Mouse (Mus musculus) thymus, postnatal 14 days (tissue): ENCODE results near the gene Col18a1.
"Not testable (repeated sequence)": the region's sequence is repeated elsewhere in the genome, so short reads cannot be mapped to it uniquely, and the experiment has no call there.

Experiments used
- DNase-seq: peaks from one replicate; pipeline ENCODE4 v3.0.0; 2021

Col18a1 gene

DNA sequence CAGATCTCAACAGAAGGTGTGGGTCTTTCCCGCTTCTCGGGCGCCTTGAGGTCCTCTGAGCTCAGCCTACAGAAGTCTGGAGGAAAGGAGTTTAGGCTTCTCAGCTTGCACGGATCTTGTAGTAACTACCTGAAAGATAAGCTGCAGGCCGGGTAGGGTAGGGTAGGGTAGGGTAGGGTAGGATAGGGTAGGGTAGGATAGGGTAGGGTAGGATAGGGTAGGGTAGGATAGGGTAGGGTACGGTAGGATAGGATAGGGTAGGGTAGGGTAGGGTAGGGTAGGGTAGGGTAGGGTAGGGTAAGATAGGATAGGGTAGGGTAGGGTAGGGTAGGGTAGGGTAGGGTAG lies 31.6 kb downstream of the Col18a1 start:
- DNase-seq: not testable (repeated sequence)

DNA sequence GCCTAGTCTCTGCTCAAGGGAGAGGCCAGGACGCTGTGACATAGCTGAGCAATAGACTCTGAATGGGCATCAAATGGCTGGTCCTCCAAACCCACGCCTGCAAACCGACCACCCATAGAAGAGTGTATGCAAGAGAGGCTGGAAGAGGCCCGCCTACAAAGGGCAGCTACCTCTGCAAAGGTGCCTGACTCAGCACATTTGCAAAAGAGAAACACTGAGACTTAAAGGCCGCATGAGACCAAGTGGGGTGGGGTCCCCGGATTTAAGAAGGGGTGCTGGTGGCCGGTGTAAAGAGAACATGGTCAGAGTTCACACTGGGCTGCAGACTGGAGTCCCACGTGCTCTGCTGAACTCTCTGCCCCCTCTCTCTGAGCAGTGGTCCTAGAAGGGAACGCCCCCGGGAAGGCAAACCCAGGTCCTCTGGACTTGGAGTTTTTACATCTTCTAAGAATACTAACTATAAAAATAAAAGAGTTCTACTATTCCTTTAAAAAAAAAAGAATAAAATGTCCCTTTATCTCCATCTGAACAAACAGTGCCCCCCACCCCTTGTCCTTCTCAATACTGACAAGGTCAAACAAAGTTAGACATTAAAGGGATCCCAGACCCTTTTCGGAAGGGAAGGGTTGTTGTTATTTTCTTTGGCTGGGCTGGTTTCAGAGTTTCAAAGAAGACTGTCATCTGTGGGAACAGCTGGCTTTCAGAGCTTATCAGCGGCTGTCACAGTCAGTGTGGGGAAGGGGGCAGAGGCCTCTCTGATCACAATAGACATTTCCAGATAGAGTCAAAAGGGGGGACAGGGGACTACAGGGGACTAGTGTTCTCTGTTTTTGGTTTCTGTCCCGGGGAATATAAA lies 32.2 kb downstream of the Col18a1 start:
- DNase-seq: no peak

DNA sequence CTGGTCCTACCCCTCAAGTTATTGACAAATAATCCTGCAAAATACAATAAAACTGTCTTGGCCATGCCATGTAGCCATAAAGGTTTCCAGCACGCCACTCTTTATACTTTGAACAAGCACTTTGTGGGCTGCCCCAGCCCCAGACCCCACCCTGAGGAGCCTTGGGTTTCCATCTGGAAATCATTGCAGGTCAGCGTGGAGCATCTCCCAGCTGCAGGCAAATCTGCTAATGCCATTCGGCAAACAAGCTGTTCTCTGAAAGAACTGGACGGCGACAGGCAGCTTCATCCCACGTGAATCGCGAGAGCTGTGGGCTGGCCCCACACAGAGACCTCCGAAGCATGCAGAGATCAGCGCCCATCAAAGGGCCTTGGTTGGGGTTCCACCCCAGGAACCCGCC lies 34.2 kb downstream of the Col18a1 start:
- DNase-seq: no peak

DNA sequence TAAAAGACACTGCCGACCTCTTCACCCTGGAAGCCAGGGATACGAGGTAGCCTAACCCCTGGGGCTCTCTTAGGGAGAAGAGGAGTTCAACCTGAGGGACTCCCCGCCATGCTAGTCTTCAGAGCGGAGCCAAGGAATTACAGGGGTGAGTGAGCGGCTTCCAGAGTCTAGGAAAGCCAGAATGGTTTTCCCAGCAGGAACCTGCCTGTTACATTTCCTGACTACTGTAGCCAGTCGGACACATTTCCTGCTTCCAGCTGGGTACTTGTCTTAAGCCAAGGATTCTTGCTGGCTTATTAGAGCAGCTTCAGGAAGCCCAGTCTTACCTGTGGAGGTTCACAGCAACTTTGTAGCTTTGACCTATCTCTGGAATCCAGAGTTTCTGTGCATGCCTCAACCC lies 34.8 kb downstream of the Col18a1 start:
- no peak for DNase-seq

DNA sequence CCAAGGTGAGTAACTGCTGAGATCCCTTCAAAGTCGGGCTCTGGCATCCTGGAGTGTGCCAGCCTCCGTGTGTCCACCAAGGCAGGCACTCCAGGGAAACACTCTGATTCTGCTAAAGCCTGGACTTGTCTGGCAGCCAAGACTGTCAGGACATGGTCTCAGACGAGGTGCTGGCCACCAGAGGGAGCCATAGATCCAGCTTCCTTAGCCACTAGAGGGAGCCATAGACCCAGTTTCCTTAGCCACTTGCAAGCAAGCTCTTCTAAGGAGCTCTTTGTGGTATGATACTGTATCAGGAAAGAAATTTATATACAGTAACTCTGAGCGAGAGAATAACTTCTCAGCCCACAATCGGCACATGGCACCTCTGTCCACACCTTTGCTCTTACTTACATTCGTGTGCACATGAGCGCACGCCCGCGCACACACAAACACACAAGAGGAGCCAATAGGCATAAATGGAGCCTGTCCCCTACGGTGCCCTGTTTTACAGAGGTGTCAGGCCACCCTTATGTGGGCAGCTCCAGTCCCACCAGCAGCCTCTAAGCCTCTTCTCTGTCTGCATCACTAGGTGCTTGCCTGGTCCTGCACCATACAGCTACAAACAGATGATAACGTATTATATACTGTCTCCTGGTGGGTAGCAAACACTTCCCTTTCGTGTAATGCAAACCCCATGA lies 35.6 kb downstream of the Col18a1 start:
- DNase-seq: peak; percentile 83

DNA sequence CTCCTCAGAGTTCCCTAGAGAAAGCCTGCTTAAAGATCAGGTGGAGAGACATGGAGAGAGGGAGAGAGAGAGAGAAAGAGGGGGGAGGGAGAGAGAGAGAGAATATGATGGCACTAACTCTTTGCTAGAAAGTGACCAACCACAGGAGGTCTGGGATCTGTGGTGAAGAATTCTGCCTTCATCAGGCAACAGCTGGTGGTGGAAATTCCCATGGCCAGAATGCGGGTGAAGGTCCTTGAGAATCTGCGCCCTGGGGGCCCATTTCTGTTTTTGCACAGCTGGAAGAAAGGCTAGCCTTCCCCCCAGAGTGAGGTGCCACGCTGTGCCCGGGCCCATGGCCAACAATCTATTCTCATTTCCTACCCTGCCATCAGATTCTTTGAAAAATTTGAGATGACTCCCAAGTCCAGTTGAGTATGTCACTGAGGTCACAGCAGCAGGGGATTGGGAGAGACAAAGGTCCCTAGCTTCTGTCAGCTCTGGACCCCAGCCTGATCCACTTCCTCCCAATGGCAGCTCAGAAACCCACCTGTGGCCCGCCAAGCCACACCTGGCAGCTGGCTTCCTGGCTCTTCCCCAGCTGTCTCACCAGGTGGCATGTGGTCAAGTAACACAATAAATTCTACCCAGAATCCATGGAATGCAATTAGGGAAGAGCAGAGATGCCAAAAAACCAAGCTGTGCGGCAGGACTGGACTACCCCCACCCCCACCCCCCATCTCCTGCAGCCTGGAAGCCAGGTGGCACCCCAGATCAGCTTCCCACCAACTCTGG lies 36.5 kb downstream of the Col18a1 start:
- no peak for DNase-seq

DNA sequence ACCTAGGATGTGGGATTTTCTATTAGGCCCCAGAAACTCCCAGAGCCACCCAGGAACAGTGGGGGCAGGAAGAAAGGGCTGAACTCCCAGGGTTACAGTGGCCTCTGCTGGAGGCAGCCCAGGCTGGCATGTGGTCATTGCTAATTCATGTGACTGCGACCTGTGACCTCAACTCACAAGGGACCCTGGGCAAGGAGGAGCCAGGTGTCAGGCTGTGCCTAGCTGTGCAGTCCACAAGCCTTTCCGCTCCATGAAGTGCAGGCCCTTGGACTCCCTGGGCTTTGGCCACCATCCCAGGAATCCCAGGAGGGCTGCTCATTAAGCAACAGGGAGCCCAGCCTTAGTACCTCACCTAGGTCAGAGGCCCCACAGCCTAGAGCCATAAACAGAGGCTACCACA lies 38.4 kb downstream of the Col18a1 start:
- DNase-seq: no peak

DNA sequence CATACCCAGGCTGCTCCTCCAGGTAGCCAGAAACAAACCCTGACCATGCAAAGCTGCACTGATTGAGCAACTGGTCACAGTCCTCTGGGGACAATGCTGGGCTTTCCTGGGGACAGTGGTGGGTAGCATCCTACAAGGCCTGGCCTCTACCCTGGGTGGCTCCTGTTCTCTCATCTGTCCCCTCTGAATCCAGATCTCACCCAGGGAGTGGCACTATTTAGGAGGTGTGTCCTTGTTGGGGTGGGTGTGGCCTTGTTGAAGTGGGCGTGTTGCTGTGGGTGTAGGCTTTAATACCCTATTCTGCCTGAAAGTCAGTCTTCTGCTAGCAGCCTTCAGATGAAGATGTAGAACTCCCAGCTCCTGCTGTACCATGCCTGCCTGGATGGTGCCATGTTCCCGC lies 39.8 kb downstream of the Col18a1 start:
- DNase-seq: no peak

DNA sequence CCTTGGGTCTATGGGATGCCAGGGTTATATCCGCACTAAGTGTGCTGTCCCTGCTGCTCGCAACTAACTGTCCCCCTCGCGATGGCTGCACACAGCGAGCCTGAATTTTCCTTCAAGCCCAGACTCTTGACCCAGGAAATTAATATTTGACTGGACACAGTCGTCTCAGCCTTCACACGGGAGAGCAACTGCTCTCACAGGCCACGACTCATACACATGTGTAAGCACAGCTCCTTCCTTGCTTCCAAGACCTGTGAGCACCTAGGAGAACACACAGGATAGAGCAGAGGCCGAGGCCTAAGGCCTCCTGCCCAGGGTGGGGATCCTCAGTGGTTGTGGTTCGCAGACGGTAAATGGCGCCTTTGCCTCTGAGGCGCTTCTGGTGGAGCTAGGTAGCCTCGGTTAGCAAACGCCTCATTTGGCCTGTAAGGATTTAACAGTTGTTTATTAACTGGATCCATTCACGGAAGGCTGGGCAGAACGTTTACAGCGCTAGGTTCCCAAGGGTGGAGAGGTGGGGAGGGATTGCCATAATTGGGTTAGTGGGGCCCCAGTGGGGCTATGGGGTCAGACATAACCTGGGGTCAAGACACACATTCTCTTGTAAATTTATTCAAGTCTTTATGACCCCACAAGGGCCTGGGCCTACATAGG lies 41.1 kb downstream of the Col18a1 start:
- DNase-seq: no peak

DNA sequence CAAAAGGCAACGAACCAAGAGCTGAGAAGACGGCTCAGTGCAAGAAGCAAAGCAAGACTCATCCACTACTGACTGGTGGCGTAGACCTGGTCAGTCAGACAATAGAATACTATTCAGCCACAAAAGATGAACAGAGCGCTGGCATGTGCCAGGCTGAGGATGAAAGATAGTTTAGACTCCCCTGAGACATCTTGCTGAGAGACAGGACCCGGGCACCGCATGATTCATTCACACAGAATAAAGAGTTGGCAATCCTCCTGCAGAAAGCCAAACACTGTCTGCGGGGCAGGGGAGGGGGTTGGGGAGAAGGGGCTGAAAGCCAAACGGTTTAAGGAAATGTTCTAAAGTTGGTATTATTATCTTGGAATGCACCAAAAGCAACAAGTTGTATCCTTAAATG lies 42.4 kb downstream of the Col18a1 start:
- DNase-seq: no peak

DNA sequence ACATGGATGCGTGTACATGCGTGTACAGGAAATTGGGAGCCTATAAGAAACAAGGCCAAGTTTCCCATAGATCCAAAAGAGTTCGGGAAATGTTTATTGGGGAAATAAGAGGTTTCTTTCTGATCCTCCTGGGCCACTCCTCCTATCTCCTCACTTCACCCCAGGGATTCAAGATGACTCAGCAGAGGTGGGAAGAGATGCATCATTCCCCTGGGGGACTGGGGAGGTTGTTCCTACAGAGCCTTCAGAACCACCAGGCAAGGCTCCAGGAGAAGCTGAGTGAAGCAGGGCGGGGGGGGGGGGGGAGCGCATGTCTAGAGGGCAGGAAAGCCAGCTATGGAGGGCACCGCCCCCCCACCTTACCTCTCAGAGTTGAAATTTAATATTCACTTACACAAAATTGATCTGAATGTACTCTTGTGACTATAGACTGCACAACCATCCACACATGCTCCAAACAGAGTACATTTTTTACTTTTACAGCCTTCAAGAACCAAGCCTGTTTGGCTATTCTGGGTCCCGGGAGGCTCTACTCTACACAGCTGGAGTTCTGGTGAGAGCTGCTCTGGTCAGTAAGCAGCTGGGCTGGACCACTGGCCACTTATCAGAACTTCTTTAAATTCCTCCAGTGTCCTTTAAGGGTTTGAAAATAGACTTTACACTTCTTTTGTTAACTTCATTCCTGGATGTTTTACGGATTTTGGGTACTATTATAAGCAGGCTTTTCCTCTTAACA lies 44.9 kb downstream of the Col18a1 start:
- DNase-seq: no peak

DNA sequence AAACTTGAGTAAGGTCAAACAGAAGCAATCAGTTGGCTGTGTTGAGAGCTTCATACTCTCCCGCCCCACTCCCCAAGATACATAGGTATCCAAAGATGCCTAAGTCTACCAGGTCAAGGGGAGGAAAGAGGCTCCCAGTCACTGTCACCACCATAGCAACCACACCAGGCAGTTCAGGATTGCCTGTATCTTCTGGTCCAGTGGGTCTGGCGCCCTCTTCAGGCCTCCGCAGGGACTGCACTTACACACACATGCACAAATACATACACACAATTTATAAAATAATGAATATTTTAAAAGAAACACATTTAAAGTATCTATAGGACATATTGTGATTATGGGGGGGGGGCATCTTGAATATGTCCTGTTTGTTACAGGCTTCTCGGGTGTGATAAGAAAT lies 45.8 kb downstream of the Col18a1 start:
- no peak for DNase-seq

DNA sequence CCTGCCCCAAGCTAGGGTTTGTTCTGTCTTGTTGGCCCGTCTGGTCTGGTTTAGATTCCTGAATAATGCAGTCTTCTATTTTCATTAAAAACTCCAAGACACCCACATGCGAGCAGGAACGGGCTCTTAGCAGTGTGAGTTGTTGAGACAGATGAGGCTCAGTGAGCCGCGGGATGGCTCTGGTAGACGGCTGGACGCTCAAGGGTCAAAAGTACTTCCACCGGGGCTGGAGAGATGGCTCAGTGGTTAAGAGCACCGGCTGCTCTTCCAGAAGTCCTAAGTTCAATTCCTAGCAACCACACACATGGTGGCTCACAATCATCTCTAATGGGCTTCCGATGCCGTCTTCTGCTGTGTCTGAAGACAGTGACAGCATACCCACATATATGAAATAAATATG lies 46.9 kb downstream of the Col18a1 start:
- DNase-seq: no peak

DNA sequence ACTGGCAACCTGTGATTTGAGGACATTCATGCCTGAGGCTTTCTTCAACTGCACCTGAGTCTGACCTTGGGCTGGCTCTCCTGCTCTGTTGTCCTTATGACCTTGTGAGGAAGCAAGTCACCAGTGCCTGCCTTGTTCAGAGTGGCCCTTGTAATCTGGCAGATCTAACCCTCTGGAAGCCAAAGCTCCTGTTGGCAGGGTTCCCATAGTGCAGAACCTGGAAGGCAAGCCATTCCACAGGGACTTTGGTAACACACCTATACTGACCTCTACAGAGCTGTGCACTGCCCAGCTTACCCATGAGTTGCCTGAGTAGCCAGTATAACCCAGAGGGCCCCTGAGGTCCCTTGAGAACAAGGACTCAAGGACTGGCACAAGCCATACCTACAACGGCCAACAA lies 48.0 kb downstream of the Col18a1 start:
- no peak for DNase-seq

DNA sequence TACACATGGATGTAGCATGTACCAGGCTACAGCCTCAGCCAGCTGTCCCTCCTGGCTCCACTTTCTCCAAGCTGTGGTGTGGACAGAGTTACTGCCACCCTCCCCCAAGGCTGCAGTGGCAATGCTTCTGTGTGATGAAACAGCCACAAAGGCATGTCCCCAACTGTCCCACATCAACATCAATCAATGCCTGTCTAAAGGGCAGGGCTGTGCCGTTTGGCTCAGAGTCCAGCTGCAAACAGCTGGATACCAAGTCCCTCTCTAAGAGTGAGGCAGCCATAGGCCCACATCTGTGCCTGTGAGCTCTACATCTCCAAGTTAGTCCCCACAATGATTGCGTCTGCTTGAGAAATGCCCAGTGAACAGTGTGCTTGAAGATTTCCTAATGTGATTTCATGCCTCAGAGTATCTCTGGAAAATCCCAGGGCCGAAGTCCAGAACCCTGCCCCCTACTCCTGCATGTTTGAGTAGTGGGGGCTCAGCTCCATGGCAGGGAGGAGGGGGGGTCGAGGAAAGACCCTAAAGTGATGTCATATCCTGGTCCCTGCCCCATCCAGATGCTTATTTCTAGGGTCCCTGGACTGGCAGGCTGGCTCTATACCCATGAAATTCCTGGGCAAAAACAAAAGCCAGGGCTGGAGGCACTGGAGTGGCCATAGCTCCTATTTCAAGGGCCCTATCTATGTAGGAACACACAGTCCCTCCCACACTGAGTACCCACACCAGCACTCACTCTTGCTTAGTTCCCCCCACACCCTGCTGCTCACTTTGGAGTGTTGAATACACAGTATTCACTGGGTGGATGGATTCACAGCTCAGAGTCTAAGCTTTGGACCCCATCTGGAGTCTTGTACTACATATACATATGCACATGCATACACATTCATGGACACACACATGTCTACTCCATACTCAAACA lies 49.6 kb downstream of the Col18a1 start:
- DNase-seq: no peak

DNA sequence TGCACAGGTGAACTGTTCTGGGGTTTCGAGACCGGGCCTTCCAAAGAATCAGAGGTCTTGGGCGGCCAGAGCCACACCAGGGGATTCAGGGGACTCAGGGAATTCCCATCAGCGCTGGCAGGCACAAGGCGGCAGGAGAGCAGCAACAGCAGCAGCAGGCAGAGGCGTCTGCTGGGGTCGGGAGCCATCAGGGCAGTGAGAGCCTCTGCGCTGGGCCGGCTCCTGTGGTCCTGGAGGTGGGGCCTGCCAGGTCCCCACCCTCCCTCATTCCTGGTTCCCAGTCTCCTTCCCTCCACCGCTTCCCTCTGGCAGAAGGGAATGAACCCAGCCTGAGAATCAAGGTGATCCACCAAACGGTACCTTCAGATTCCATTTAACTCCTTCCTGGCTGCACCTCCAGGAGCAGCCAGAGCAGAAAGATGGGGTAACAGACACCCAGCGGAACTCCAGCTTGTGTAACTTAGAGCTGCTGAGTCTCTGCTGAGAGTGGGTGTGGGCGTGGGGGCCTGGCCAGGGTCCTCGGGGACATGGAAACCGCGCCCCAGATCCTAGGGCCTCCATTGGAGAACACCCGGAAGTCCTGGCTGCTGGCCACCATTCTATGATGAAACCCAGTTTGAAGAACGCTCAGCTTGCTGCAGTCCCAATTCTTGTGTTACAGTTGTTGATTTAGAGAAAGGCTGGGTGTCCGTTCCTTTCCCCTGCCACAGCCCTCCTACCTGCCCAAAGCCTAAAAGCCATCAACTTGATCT lies 52.7 kb downstream of the Col18a1 start:
- DNase-seq: no peak

DNA sequence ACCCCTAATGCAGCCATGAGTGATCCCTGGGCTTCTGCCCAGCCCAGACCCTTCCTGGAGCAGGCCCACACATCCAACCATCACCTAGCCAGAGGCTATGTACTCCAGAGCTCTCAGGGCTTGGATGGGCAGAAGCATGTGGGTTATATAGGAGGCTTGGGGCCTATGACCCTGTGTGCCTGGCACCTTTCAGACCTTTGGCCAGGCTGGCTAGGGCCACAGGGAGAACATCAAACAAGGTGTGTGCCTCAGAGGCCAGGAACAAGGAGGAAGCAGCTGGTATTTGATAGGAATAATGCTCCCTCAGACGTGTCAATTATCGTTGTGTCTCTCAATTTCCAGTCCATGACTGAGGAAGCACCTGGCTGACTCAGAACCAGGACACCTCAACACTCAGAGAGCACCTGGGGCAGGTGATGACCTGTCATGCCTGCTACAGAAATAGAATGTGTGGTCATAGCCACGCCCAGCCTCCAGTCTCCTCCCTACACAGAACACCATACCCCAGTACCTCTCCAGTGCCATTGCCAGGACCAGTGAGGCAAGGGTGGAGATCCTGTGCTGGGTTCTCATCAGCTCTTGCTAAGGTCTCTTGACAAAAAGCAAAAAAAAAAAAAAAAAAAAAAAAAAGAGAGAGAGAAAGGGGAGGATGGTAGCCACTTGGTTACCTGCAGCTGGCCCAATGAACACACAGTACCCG lies 54.6 kb downstream of the Col18a1 start:
- no peak for DNase-seq

DNA sequence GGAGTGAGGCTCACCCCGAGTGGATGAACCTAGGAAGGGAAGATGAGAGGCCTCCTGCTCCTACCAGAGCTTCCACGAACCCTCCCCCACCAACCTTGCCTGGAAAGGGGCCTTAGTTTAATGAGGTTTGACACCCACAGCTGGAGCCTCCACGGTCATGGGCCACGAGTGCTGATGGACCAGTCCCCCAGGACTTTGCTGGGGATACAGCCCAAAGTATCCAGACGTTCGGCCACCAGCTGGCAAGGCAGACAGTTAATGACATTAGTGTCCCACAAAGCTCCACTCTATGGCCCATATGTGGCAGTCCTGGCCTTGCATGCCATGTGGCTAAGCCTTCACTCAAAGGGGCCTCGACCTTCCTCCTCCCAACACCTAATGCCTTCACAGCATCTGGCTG lies 55.5 kb downstream of the Col18a1 start:
- no peak for DNase-seq

DNA sequence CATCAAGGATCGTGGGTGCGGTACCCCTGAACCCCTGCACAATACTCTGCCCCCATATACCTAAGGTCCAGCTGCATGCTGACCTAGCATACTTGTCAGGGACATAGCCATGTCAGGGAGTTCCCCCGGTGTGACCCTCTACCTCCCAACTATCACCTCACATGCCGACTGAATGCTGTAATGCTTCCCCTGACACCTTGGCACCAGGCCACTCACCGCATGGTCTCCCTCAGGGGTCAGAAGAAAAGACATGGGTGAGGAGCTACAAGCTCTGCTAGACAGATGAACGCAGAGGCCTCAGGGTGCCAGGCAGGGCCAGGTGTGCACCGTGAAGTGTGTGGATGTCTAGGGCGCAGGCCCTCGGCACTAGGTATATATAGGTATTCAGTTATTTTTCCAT lies 56.3 kb downstream of the Col18a1 start:
- no peak for DNase-seq

DNA sequence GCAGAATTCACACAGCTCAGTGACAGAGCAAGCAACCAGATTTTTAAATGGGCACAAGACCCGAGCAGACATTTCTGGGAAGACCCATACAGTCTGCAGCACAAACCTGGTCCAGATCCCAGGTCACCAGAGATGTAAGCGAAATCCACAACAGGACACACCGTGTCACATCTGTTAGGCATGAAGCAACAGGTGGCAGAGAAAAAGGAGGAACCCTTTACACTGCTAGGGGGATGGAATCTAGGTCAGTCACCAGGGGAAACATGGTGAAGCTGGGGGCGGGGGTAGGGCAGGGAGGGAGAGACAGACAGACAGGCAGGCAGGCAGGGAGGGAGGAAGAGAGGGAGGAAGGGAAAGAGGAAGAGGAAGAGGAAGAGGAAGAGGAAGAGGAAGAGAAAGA lies 58.2 kb downstream of the Col18a1 start:
- peak; percentile 40 for DNase-seq
